Mouse (Mus musculus) retina, adult 2 months (tissue): ENCODE data around the gene Cdh20.
"Not testable (repeated sequence)": the region's sequence is repeated elsewhere in the genome, so short reads cannot be mapped to it uniquely, and the experiment has no call there.

Experiments
- DNase-seq: peaks from one replicate; pipeline ENCODE4 v3.0.0-alpha.2; 2012; ENCODE audit warnings: low read depth, low spot score

The Cdh20 gene

GRCm38 (mm10) chr1:104916507-104916906 lies 148.2 kb downstream of the Cdh20 start:
- DNase-seq: no peak

- DNase-seq: no peak
Observed at GRCm38 (mm10) chr1:104917307-104917836, 149.0 kb downstream of the Cdh20 start.

GRCm38 (mm10) chr1:104933051-104933450 lies 164.7 kb downstream of the Cdh20 start:
- no peak for DNase-seq

GRCm38 (mm10) chr1:104936966-104937365 lies 168.6 kb downstream of the Cdh20 start:
- DNase-seq: no peak

GRCm38 (mm10) chr1:104939156-104939555 lies 170.8 kb downstream of the Cdh20 start:
- DNase-seq: no peak

- DNase-seq: peak; percentile 38
Observed at GRCm38 (mm10) chr1:104944470-104945109, 176.3 kb downstream of the Cdh20 start.

- DNase-seq: no peak
Observed at GRCm38 (mm10) chr1:104945110-104945489, 176.8 kb downstream of the Cdh20 start.

- not testable (repeated sequence) for DNase-seq
Observed at GRCm38 (mm10) chr1:104949640-104950039, 181.3 kb downstream of the Cdh20 start.

GRCm38 (mm10) chr1:104957046-104957445 lies 188.7 kb downstream of the Cdh20 start:
- DNase-seq: peak; percentile 78

GRCm38 (mm10) chr1:104961670-104962069 lies 193.3 kb downstream of the Cdh20 start:
- DNase-seq: no peak

GRCm38 (mm10) chr1:104962257-104962656 lies 193.9 kb downstream of the Cdh20 start:
- no peak for DNase-seq

- no peak for DNase-seq
Observed at GRCm38 (mm10) chr1:104979068-104979467, 210.7 kb downstream of the Cdh20 start.

- DNase-seq: no peak
Observed at GRCm38 (mm10) chr1:104980273-104980672, 211.9 kb downstream of the Cdh20 start.

GRCm38 (mm10) chr1:104986222-104986973 lies 218.1 kb downstream of the Cdh20 start:
- DNase-seq: peak; percentile 61

- no peak for DNase-seq
Observed at GRCm38 (mm10) chr1:104987526-104987925, 219.2 kb downstream of the Cdh20 start.

- DNase-seq: no peak
Observed at GRCm38 (mm10) chr1:104992441-104992840, 224.1 kb downstream of the Cdh20 start.

- no peak for DNase-seq
Observed at GRCm38 (mm10) chr1:104993905-104994611, 225.7 kb downstream of the Cdh20 start.

GRCm38 (mm10) chr1:104994612-104994986 lies 226.3 kb downstream of the Cdh20 start:
- no peak for DNase-seq

- DNase-seq: no peak
Observed at GRCm38 (mm10) chr1:104997814-104998213, 229.5 kb downstream of the Cdh20 start.

- DNase-seq: no peak
Observed at GRCm38 (mm10) chr1:105002179-105002578, 233.8 kb downstream of the Cdh20 start.

GRCm38 (mm10) chr1:105003786-105004185 lies 235.5 kb downstream of the Cdh20 start:
- DNase-seq: no peak

GRCm38 (mm10) chr1:105012616-105013015 lies 244.3 kb downstream of the Cdh20 start:
- DNase-seq: no peak
